Mouse (Mus musculus) ES-Bruce4 (cell line): ENCODE measurements around the gene Ldlrap1.

Source experiments
- CTCF ChIP-seq: IDR thresholded peaks from one replicate; pipeline ENCODE4 v1.8.1; 2011; ENCODE audit warnings: low read depth, low read length
- POLR2A ChIP-seq: IDR thresholded peaks from one replicate; pipeline ENCODE4 v1.8.1; 2011; ENCODE audit warnings: low read length; ENCODE audit not compliant: insufficient read depth

GRCm38 (mm10) chr4:134758922-134759321 is 8.9 kb downstream of the Ldlrap1 start:
- no peak for TF ChIP-seq POLR2A
- no peak for TF ChIP-seq CTCF
